Mouse (Mus musculus) kidney, postnatal 14 days (tissue): ENCODE results near the gene Sel1l.

Source experiments
- DNase-seq: peaks from one replicate; pipeline ENCODE4 v3.0.0; 2022; ENCODE audit warnings: mixed read lengths

Sel1l gene

GRCm38 (mm10) chr12:91776342-91776741, 72.6 kb downstream of the Sel1l start:
- no peak for DNase-seq

GRCm38 (mm10) chr12:91774811-91775284, 74.1 kb downstream of the Sel1l start:
- no peak for DNase-seq

- no peak for DNase-seq
Measured at GRCm38 (mm10) chr12:91768871-91769270, 80.1 kb downstream of the Sel1l start.

GRCm38 (mm10) chr12:91768176-91768575, 80.8 kb downstream of the Sel1l start:
- DNase-seq, result no peak

GRCm38 (mm10) chr12:91766338-91767107, 82.4 kb downstream of the Sel1l start:
- DNase-seq, result peak; percentile 56

GRCm38 (mm10) chr12:91765504-91765903, 83.5 kb downstream of the Sel1l start:
- DNase-seq, result peak; percentile 28

GRCm38 (mm10) chr12:91765054-91765453, 83.9 kb downstream of the Sel1l start:
- peak; percentile 57 for DNase-seq

GRCm38 (mm10) chr12:91764471-91764870, 84.5 kb downstream of the Sel1l start:
- peak; percentile 57 for DNase-seq

GRCm38 (mm10) chr12:91759836-91760235, 89.1 kb downstream of the Sel1l start:
- no peak for DNase-seq

GRCm38 (mm10) chr12:91757854-91758562, 90.9 kb downstream of the Sel1l start:
- no peak for DNase-seq

GRCm38 (mm10) chr12:91756562-91757166, 92.3 kb downstream of the Sel1l start:
- peak; percentile 50 for DNase-seq
